20 mouse cellular contexts compared by ENCODE assay signal in the genomic region with DNA sequence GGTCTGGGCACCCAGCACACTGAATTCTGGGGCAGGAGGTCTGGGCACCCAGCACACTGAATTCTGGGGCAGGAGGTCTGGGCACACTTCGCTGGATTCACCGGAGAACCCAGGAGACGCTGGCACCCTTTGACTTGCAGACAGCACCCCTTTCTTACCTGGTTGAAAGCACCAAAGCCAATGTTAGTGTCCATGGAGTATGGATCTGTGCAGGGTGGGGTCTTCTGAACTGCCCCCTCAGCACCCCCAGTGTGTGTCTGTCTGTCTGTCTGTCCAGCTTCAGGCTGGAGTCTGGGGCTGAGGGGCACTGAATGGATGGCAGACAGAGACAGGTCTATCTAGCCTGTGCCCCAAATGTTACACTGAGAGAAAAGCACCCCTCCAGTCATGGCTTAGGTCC. TPM values are rescaled to one million over a fixed set of nuclear protein-coding genes. Genes with fewer than 3 reads are reported as not detected.
"Had no signal": no experiment of that assay in that cellular context is flagged by ENCODE, and none has a peak within 500 bp of the region (broad histone marks: within the 10 kb centered on the region; RNA-seq: fewer than 3 reads in every experiment).

No protein-coding gene starts in this region.

- H3K27me3 ChIP-seq: midbrain, embryonic 12.5 days; neural tube, embryonic 13.5 days; neural tube, embryonic 15.5 days; stomach, embryonic 15.5 days had no signal

- H3K4me3 ChIP-seq: midbrain, embryonic 10.5 days; midbrain, embryonic 12.5 days; myocyte; neural tube, embryonic 13.5 days; neural tube, embryonic 15.5 days; stomach, embryonic 15.5 days had no signal

- ATAC-seq: midbrain, embryonic 16.5 days had no signal

- H3K9ac ChIP-seq: lung, embryonic 14.5 days; midbrain, embryonic 12.5 days; neural tube, embryonic 15.5 days; stomach, embryonic 15.5 days had no signal

- H3K27ac ChIP-seq: midbrain, embryonic 10.5 days; midbrain, embryonic 12.5 days; neural tube, embryonic 13.5 days; neural tube, embryonic 15.5 days; stomach, embryonic 15.5 days; stomach, postnatal 0 days had no signal

- H3K4me2 ChIP-seq: lung, embryonic 14.5 days; midbrain, embryonic 12.5 days; neural tube, embryonic 13.5 days; neural tube, embryonic 15.5 days; stomach, embryonic 15.5 days had no signal

- H3K9me3 ChIP-seq: midbrain, embryonic 12.5 days; neural tube, embryonic 13.5 days; neural tube, embryonic 15.5 days; stomach, embryonic 15.5 days had no signal

- DNase-seq: lung, adult 18-20 months; lung, embryonic 14.5 days; lung, postnatal 10 days; lung, postnatal 4 days; midbrain, embryonic 14.5 days; right cerebral cortex, postnatal 14 days; thymus, adult 2 months; thymus, postnatal 25 days; thymus, postnatal 4 days had no signal

- H3K36me3 ChIP-seq: midbrain, embryonic 10.5 days; midbrain, embryonic 12.5 days; neural tube, embryonic 13.5 days; neural tube, embryonic 15.5 days; stomach, embryonic 15.5 days had no signal

RNA-seq across cellular contexts. Expression of a gene that starts 1.0 kb away (rescaled TPM):
- polyA plus RNA-seq: lung, embryonic 14.5 days; midbrain, embryonic 10.5 days; midbrain, embryonic 12.5 days; midbrain, embryonic 14.5 days; midbrain, embryonic 16.5 days; neural tube, embryonic 11.5 days; neural tube, embryonic 13.5 days; spleen, adult 2 months; stomach, postnatal 0 days; urinary bladder, adult 2 months had no signal
